Mouse (Mus musculus) v-Abl transformed pro-B cells (cell line): ENCODE results near the gene Olfr808.

Experiments
- in situ Hi-C, 2 experiments: fragments of 400-800 bp; cut with MboI; formaldehyde crosslinking; loops; one replicate each; pipeline ENCODE4 v1.15.1; 2025; ENCODE audit not compliant: unreplicated experiment in 2 of 2

Olfr808 gene

DNA sequence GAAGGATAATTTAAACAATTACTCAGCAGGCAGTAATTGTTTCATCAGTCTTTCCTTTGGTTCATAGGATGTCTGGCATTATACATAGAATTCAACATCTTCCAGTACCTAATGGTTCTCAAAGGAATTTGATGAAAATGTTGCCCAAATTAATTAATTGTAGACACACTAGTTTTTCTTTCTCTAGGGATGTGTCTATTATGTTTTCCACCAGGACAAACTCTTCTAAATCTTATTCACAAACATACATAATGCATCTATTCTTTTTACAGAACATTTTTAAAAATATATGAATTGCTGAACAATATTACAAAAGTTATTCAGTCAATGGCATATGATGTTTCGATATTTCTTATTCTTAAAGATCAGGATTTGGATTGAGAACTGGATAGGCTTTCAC, at the start of gene Olfr808:
Gene Olfr808 (plus strand): TSS at position 301 of the 400 bp plus-strand sequence.
- in situ Hi-C loops: no loop called here

DNA sequence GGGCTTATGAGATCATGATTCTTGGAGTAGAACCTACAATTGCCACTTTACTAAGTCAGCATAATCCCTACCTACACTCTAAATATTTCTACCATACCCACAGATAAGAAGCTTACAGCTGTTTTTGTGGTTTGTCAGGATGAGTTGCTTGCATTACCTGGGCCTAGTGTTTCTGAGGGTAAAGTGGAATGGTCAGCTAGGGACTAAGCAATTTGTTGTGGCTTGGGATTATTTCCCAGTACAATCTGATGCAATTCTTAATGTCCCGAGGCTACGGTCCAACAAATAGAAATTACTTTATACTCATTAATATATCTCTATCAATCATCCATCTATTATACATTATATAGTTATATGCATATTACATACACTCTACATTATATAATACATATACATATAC, 36.0 kb upstream of the Olfr808 start, which contains the start of gene Olfr805:
Gene Olfr805 (minus strand): TSS at position 101 of the 400 bp plus-strand sequence.
- in situ Hi-C loops: no loop called here

DNA sequence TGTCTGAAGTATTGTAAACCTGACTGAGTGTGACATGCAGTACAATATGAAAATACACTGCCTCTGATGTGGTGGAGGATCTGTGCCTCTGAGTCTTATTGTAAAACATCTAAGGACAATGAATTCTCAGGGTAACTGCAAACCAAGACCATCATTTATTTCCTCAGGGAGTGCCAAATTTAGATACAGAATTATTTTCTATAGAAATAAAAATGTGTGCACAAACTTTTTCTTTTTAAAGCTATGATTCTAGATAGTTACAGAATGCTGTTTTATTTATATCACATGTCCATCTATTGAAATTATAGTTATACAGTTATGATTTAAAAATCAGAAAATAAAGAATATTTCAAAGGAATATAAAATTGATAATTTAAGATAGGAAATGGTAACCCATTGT, 23.5 kb upstream of the Olfr808 start, which contains the start of gene Olfr806:
Gene Olfr806 (minus strand): TSS at position 101 of the 400 bp plus-strand sequence.
- in situ Hi-C loops: no loop called here

DNA sequence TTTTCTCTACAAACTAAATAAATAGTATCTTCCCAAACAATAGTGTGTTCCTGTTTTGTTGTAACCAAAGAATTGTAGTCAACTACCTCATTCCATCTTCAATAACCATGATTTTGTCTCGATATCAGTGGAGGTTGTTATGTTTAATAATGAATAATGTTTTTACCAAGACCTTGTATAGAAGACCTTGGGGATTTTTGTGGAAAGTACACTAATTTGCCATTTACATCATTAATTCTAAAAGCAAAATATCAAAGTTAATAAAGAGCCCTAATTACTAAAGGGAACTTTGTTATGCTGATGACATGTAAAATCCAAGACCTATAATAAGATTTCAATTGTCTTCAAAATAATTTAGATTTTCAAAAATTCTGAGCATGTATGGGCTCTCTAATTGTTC, 7.6 kb upstream of the Olfr808 start, which contains the start of gene Olfr807:
Gene Olfr807 (minus strand): TSS at position 101 of the 400 bp plus-strand sequence.
- in situ Hi-C loops: no loop called here

DNA sequence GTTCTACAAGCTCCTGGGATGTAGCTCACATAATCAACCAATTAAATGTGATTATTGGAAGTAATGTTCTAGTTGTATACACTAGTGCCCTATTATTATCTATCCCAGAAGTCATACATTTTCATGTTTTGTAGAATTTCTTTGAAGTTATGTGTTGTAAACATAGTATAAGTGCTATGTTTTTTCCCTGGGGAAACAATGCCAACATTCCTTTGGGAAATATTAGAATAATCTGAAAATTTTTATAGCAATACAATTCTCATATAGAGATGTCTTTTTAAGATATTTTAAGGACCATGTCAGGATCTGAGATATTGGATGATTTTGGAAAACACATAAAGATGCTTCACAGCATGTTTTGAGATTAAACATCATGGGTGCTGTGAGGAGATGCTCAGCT, 9.1 kb downstream of the Olfr808 start, which contains the start of gene Olfr809:
Gene Olfr809 (plus strand): TSS at position 301 of the 400 bp plus-strand sequence.
- in situ Hi-C loops: no loop called here

DNA sequence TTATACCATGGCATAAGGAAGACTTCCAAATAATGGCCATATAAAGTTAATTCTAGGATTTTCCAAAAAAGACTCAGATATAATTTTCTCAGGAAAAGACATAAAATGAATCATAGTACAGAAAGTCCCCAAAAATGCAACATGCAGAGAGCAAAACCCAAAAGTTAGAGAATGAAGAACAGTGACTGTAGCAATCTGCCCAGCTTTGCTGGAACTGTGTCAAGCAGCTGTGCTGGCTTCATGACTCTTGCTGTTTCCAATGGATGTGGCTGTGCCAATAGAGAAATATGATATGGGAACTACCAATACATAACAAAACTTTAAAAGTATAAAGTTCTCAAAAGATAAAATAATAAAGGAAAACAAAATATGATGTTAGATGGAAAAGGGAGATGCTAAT, 12.8 kb downstream of the Olfr808 start:
- in situ Hi-C loops: no loop called here

DNA sequence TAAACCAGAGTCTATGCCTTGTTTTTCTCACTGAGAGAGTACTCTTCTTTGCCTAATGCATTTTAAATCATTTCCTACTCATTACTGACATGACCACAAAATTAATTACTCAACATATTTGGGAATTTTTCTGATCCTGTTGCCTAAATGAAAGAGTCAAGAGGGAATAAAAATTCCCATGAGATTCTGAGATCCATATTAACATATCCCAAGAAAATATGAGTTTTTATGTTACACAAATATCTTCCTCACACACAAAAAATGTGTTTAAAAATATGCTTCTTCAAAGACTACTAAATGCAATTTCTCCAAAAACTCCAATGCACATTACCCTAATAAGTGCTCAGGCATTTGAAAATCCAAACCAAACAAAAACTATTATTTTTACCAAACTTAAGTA, 29.5 kb downstream of the Olfr808 start, which contains the start of gene Olfr810:
Gene Olfr810 (minus strand): TSS at position 101 of the 400 bp plus-strand sequence.
- in situ Hi-C loops: no loop called here

DNA sequence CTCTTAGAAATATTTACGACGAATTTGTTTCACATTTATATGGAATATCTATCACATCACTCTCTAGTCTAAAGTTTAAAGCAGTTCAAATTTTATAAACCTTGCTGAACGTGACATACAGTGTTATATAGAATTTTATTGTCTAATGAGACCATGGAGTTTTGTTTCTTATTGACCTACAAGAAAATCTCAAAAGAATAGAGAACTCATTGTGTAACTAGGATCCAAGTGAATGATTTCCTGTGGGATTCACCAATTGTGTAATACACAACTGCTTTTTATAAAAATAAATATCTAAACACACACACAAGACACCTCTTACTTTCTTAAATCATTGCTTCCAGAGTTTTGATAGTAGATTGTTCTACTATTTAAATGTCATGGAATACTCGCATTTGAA, 39.0 kb downstream of the Olfr808 start, which contains the start of gene Olfr811:
Gene Olfr811 (minus strand): TSS at position 101 of the 400 bp plus-strand sequence.
- in situ Hi-C loops: no loop called here
